In the genomic region with DNA sequence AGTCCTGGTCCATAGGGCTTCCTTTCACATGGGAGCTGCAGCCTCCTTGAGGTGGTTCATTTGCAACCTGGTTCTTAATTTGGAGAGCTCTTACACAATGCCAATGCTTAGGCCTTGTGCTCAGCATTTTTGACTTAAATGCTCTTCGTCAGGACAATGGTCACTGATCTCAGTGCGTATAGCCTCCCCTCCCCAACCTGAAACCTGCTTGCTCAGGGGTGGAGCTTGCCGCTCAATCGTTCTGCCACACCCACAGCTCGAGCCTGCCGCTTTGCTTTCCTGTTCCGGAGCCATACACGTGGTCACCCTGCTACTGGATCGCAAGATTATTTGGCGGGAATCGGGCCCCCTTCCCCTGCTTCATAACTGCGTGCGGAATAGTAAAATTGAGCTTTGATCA, we compare ENCODE assay signal across 17 mouse cellular contexts.
"Had no signal": no experiment of that assay in that cellular context is flagged by ENCODE, and none has a peak within 500 bp of the region (broad histone marks: within the 10 kb centered on the region; RNA-seq: fewer than 3 reads in every experiment).

No protein-coding gene starts in this region.

- DNase-seq: lung, embryonic 14.5 days; lung, postnatal 10 days; lung, postnatal 4 days; midbrain, embryonic 14.5 days; retina, postnatal 1 day; right cerebral cortex, adult 18-20 months; right cerebral cortex, postnatal 25 days; right cerebral cortex, postnatal 4 days; spleen, adult 18-20 months; thymus, adult 18-20 months; thymus, postnatal 14 days; thymus, postnatal 36 days had no signal

- H3K9ac ChIP-seq: lung, embryonic 14.5 days; midbrain, embryonic 12.5 days; neural tube, embryonic 13.5 days; neural tube, embryonic 15.5 days had no signal

- H3K4me1 ChIP-seq: midbrain, embryonic 10.5 days; midbrain, embryonic 12.5 days; neural tube, embryonic 13.5 days; neural tube, embryonic 15.5 days had no signal

- H3K9me3 ChIP-seq: midbrain, embryonic 12.5 days; neural tube, embryonic 15.5 days had no signal

- H3K36me3 ChIP-seq: midbrain, embryonic 10.5 days; midbrain, embryonic 12.5 days; neural tube, embryonic 13.5 days; neural tube, embryonic 15.5 days had no signal

- H3K27ac ChIP-seq: midbrain, embryonic 10.5 days; midbrain, embryonic 12.5 days; neural tube, embryonic 13.5 days; neural tube, embryonic 15.5 days had no signal

- H3K4me3 ChIP-seq: midbrain, embryonic 10.5 days; midbrain, embryonic 12.5 days; myocyte; neural tube, embryonic 13.5 days; neural tube, embryonic 15.5 days had no signal
